Mouse (Mus musculus) hindbrain, postnatal 0 days (tissue): ENCODE results near the gene Macrod2. TPM values are rescaled to one million over a fixed set of nuclear protein-coding genes. Genes with fewer than 3 reads are reported as not detected.

Experiments used
- ATAC-seq: fragments of 200-750 bp; cut with Nextera tagmentation; 2 replicates; pipeline ENCODE4 v1.8.0; 2017; ENCODE audit warnings: mild to moderate bottlenecking, moderate TSS enrichment, moderate library complexity
- DNase-seq: peaks from one replicate; pipeline ENCODE4 v3.0.0-alpha.2; 2015; ENCODE audit warnings: low spot score
- H3K27ac ChIP-seq: fragments of 300-500 bp; sonication (generic); 2 replicates; pipeline ENCODE4 v1.5.1; 2014; ENCODE audit warnings: mild to moderate bottlenecking
- H3K27me3 ChIP-seq: fragments of 300-500 bp; sonication (generic); 2 replicates; pipeline ENCODE4 v1.6.1; 2014; ENCODE audit warnings: low read length, mixed read lengths; ENCODE audit not compliant: insufficient read depth
- H3K36me3 ChIP-seq: fragments of 300-500 bp; sonication (generic); 2 replicates; pipeline ENCODE4 v1.6.1; 2014; ENCODE audit warnings: low read length, mixed read lengths; ENCODE audit not compliant: insufficient read depth
- H3K4me1 ChIP-seq: fragments of 300-500 bp; sonication (generic); 2 replicates; pipeline ENCODE4 v1.6.1; 2014; ENCODE audit warnings: antibody characterized with exemption, low read length, mixed read lengths; ENCODE audit not compliant: insufficient read depth
- H3K4me2 ChIP-seq: fragments of 300-500 bp; sonication (generic); 2 replicates; pipeline ENCODE4 v1.6.1; 2014; ENCODE audit warnings: low read depth, mild to moderate bottlenecking, low read length, moderate library complexity, mixed read lengths
- H3K4me3 ChIP-seq: fragments of 300-500 bp; sonication (generic); 2 replicates; pipeline ENCODE4 v1.5.1; 2014; ENCODE audit warnings: low read length
- H3K9ac ChIP-seq: fragments of 300-500 bp; sonication (generic); replicated peaks from 2 replicates; pipeline ENCODE4 v1.6.1; 2014; ENCODE audit warnings: mild to moderate bottlenecking, low read length, moderate library complexity, mixed read lengths
- H3K9me3 ChIP-seq: fragments of 300-500 bp; sonication (generic); 2 replicates; pipeline ENCODE4 v1.6.1; 2016; ENCODE audit warnings: low read length, mixed read lengths
- CTCF ChIP-seq: IDR thresholded peaks from 2 replicates; pipeline ENCODE4 v1.5.1; 2016; ENCODE audit warnings: antibody characterized with exemption, control low read depth, low read depth
- WGBS: fragments of 180-500 bp; shearing (Covaris S2); extraction: QIAGEN DNeasy Blood & Tissue Kit; methylation state at CpG from one replicate; pipeline ENCODE4 v1.1.7; 2014; 5-methylcytosine and 5-hydroxymethylcytosine counted together
- polyA plus RNA-seq: library from polyadenylated mRNA; unstranded; fragments of >200 nt; fragmentation: Nextera tagmentation; extraction: Ambion mirVana; gene quantifications from 2 replicates; pipeline ENCODE4 v1.2.1, GENCODE M21; 2015
- total RNA-seq: library from RNA; depleted of rRNA; stranded (reverse); fragments of >200 nt; gene quantifications from 2 replicates; pipeline ENCODE4 v1.2.3, GENCODE M21; 2014

Gene Macrod2
- total and polyA plus RNA-seq, 2 experiments from 2014 or later, result 18.3 to 60.0 TPM

DNA sequence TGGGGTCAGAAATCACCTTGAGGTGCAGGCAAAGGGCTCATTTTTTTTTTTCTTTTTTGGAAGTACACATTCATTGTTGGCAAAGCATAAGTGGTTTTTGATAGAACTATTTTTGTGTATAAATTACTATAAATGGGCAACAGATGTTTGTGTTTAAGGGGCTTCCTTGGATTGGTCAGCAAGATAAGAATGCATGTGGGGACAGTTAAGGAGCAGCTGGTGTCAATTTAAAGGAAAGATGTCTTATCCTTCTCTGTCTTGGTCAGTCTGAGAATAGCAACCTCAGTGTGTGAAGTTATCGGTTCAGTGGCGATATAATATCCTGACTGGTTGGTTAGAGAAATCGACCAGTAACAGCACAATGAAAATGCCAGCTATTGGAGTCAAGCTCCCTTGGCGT lies 877.9 kb downstream of the Macrod2 start:
- DNase-seq (no peak), ATAC-seq (no peak)
- Histone ChIP-seq H3K27ac (no peak overlapping the region), H3K36me3 (no peaks in the 10 kb centered on the region), H3K27me3 (no peaks in the 10 kb centered on the region), H3K4me1 (no peaks in the 10 kb centered on the region), H3K4me2 (no peak overlapping the region), H3K9me3 (no peaks in the 10 kb centered on the region), H3K4me3 (no peak overlapping the region), H3K9ac (no peak overlapping the region)
- WGBS, result 87% methylated on average over 4 of the region's 4 CpGs
- no peak for TF ChIP-seq CTCF

GRCm38 (mm10) chr2:141274262-141274661 lies 879.2 kb downstream of the Macrod2 start:
- no peak overlapping the region for H3K9ac ChIP-seq
- no peaks in the 10 kb centered on the region for H3K9me3 ChIP-seq
- H3K36me3 ChIP-seq, result no peaks in the 10 kb centered on the region
- DNase-seq (no peak), ATAC-seq (no peak)
- H3K4me1 ChIP-seq, result no peaks in the 10 kb centered on the region
- no peaks in the 10 kb centered on the region for H3K27me3 ChIP-seq
- no peak overlapping the region for H3K27ac ChIP-seq
- no peak overlapping the region for H3K4me3 ChIP-seq
- no peak for TF ChIP-seq CTCF
- H3K4me2 ChIP-seq, result no peak overlapping the region
- WGBS, result 91% methylated on average over 2 of the region's 2 CpGs

DNA sequence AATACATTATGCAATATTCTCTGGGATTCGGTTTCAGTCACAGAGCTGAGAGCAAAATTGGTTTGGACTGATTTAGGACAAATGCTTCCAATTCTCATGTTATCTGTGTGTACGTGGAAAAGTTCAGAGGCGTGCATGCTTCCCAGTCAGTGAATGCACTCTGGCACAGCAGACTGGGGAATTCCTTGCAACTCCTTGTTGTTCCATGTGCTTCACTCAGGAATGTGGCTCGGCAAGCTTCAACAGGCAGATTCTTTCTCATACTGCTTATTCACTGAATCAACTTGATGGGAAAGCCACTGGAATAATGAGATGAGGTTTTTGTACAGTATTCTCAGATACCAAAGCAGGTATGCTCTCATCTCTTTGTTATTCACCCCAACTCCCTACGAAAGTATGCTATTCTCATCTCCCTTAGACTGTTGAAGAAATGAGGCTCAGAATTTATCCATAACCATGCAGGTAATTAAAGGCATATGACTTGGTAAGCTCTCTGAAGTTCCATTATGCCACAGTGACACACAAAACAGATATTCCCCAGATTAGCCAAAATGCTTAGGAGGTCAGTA lies 884.1 kb downstream of the Macrod2 start:
- DNase-seq (no peak), ATAC-seq (no peak)
- Histone ChIP-seq H3K4me2 (no peak overlapping the region), H3K27ac (no peak overlapping the region), H3K4me1 (no peaks in the 10 kb centered on the region), H3K9ac (no peak overlapping the region), H3K9me3 (no peaks in the 10 kb centered on the region), H3K27me3 (no peaks in the 10 kb centered on the region), H3K4me3 (no peak overlapping the region), H3K36me3 (no peaks in the 10 kb centered on the region)
- WGBS, result 63% methylated on average over 5 of the region's 5 CpGs
- no peak for TF ChIP-seq CTCF

- no peak overlapping the region for H3K4me2 ChIP-seq
- no peak overlapping the region for H3K4me3 ChIP-seq
- H3K27me3 ChIP-seq, result no peaks in the 10 kb centered on the region
- no peaks in the 10 kb centered on the region for H3K36me3 ChIP-seq
- DNase-seq, result no peak
- H3K9me3 ChIP-seq, result no peaks in the 10 kb centered on the region
- ATAC-seq, result no peak
- WGBS, result 91% methylated on average over 1 of the region's 1 CpGs
- no peak overlapping the region for H3K27ac ChIP-seq
- no peak overlapping the region for H3K9ac ChIP-seq
- no peaks in the 10 kb centered on the region for H3K4me1 ChIP-seq
- TF ChIP-seq CTCF, result no peak
Observed at GRCm38 (mm10) chr2:141280817-141281216, 885.7 kb downstream of the Macrod2 start.

GRCm38 (mm10) chr2:141286110-141286747 lies 891.1 kb downstream of the Macrod2 start:
- H3K9me3 ChIP-seq, result no peaks in the 10 kb centered on the region
- no peak overlapping the region for H3K4me3 ChIP-seq
- no peaks in the 10 kb centered on the region for H3K27me3 ChIP-seq
- DNase-seq (no peak), ATAC-seq (no peak)
- no peak overlapping the region for H3K9ac ChIP-seq
- TF ChIP-seq CTCF, result no peak
- no peak overlapping the region for H3K27ac ChIP-seq
- no peaks in the 10 kb centered on the region for H3K4me1 ChIP-seq
- H3K4me2 ChIP-seq, result no peak overlapping the region
- no peaks in the 10 kb centered on the region for H3K36me3 ChIP-seq
- WGBS, result 79% methylated on average over 7 of the region's 7 CpGs

DNA sequence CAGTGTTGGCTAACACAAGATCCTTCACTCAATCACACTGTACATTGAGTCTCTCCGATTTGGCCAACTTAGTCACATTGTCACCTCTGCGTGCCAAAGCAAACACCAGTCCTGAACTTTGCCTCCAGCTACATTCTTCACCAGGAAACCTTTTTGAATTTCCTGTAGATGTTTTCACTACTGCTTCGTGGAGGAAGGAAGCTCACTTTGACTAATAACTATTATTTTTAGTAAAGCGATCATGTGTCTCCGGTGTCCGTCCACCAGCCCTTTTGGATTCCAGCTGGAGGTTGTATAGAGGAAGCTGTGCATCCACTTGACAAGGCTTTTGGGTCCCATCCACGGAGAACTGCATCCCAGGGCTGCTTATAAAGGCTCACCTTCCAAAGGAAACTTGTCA lies 893.4 kb downstream of the Macrod2 start:
- no peak for TF ChIP-seq CTCF
- 73% methylated on average over 7 of the region's 7 CpGs for WGBS

DNA sequence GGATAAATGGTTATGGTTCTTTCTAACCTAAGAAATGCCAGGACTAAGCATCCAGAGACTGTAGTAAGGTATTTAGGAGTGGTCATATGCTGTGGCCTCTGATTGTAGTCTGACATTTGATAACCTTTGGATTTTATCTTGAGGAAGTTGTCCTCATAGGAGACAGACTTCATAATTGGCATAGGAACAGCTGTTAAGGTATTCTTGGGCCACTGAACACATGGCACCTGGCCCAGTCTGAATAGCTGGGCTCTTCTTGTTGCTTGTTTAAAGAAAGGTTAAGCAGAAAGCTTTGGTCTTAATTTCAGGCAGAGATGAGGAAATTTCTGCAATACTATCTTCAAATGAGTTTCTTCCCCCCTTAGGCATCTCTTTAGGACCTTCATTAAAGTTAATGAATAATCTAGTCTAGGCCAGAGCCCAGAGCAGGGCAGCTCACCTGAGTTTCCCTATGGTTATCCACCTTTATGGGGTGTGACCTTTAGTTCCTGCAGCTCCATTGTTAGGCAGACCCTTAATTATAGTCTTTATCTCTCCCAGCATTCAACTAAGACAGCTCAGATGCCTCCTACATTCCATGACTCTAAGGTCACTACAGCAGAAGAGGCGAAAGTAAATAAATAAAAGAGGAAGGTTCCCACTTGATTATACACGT lies 894.1 kb downstream of the Macrod2 start:
- Histone ChIP-seq H3K4me2 (no peak overlapping the region), H3K4me3 (no peak overlapping the region), H3K9me3 (no peaks in the 10 kb centered on the region), H3K9ac (no peak overlapping the region), H3K36me3 (no peaks in the 10 kb centered on the region), H3K27me3 (no peaks in the 10 kb centered on the region), H3K4me1 (no peaks in the 10 kb centered on the region), H3K27ac (no peak overlapping the region)
- no peak for DNase-seq
- no peak for ATAC-seq
- 75% methylated on average over 2 of the region's 2 CpGs for WGBS
- TF ChIP-seq CTCF, result no peak

More for the DNA sequence above, 893.4 kb downstream of the Macrod2 start:
- no peak for ATAC-seq
- no peak for DNase-seq
- no peaks in the 10 kb centered on the region for H3K4me1 ChIP-seq
- no peaks in the 10 kb centered on the region for H3K36me3 ChIP-seq
- H3K27ac ChIP-seq, result no peak overlapping the region
- H3K4me3 ChIP-seq, result no peak overlapping the region
- H3K4me2 ChIP-seq, result no peak overlapping the region
- H3K9me3 ChIP-seq, result no peaks in the 10 kb centered on the region
- H3K27me3 ChIP-seq, result no peaks in the 10 kb centered on the region
- no peak overlapping the region for H3K9ac ChIP-seq
